Mouse (Mus musculus) thymus, adult 2 months (tissue): Measurements from ENCODE around the gene Spink8. TPM values are rescaled to one million over a fixed set of nuclear protein-coding genes. Genes with fewer than 3 reads are reported as not detected.

Experiments used
- DNase-seq: peaks from one replicate; pipeline ENCODE4 v3.0.0; 2021
- H3K27ac ChIP-seq: fragments of 200-500 bp; 2 replicates; pipeline ENCODE4 v1.5.1; 2012; ENCODE audit warnings: low read length, control low read depth; ENCODE audit not compliant: control insufficient read depth, insufficient read depth
- H3K27me3 ChIP-seq: fragments of 200-500 bp; 2 replicates; pipeline ENCODE4 v1.6.1; 2012; ENCODE audit warnings: mild to moderate bottlenecking, low read length, moderate library complexity, mixed read lengths; ENCODE audit not compliant: control insufficient read depth, insufficient read depth
- H3K36me3 ChIP-seq: fragments of 200-500 bp; 2 replicates; pipeline ENCODE4 v1.6.1; 2012; ENCODE audit warnings: mild to moderate bottlenecking, low read length, moderate library complexity; ENCODE audit not compliant: control insufficient read depth, insufficient read depth
- H3K4me1 ChIP-seq: fragments of 200-500 bp; replicated peaks from 2 replicates; pipeline ENCODE4 v1.6.1; 2012; ENCODE audit warnings: low read length; ENCODE audit not compliant: control insufficient read depth, insufficient read depth
- H3K4me3 ChIP-seq: fragments of 200-500 bp; 2 replicates; pipeline ENCODE4 v1.5.1; 2012; ENCODE audit warnings: mild to moderate bottlenecking, low read length, control low read depth, moderate library complexity; ENCODE audit not compliant: control insufficient read depth, insufficient read depth
- CTCF ChIP-seq: fragments of 200-500 bp; IDR thresholded peaks from 2 replicates; pipeline ENCODE4 v1.5.1; 2012; ENCODE audit warnings: mild to moderate bottlenecking, control low read depth, low read length, moderate library complexity, borderline replicate concordance; ENCODE audit not compliant: control insufficient read depth, poor library complexity, insufficient read depth; ENCODE audit errors: extremely low read depth
- POLR2A ChIP-seq: fragments of 200-500 bp; IDR thresholded peaks from 2 replicates; pipeline ENCODE4 v1.6.1; 2012; ENCODE audit warnings: mild to moderate bottlenecking, low read length, control low read depth, moderate library complexity; ENCODE audit not compliant: control insufficient read depth, poor library complexity, insufficient read depth; ENCODE audit errors: extremely low read depth
- WGBS: fragments of 180-500 bp; shearing (Covaris S2); methylation state at CpG from one replicate; pipeline ENCODE4 v1.1.7; 2018; 5-methylcytosine and 5-hydroxymethylcytosine counted together
- polyA plus RNA-seq: library from polyadenylated mRNA; depleted of rRNA; stranded (reverse); fragments of >200 nt; gene quantifications from 2 replicates; pipeline ENCODE4 v1.2.3, GENCODE M21; 2012

Spink8 gene
- polyA plus RNA-seq, 1 experiment: 0.18 TPM

GRCm38 (mm10) chr9:109806260-109806659 is 5.8 kb upstream of the Spink8 start:
- Histone ChIP-seq H3K4me1 (no peaks in the 10 kb centered on the region), H3K4me3 (no peak overlapping the region), H3K27me3 (no peaks in the 10 kb centered on the region), H3K36me3 (no peaks in the 10 kb centered on the region), H3K27ac (no peak overlapping the region)
- TF ChIP-seq CTCF (no peak), POLR2A (no peak)
- no peak for DNase-seq
- WGBS: 43% methylated on average over 1 of the region's 1 CpGs

GRCm38 (mm10) chr9:109806695-109807293 is 5.3 kb upstream of the Spink8 start:
- Histone ChIP-seq H3K4me3 (no peak overlapping the region), H3K27me3 (no peaks in the 10 kb centered on the region), H3K4me1 (no peaks in the 10 kb centered on the region), H3K27ac (no peak overlapping the region), H3K36me3 (no peaks in the 10 kb centered on the region)
- WGBS: 84% methylated on average over 2 of the region's 2 CpGs
- no peak for DNase-seq
- TF ChIP-seq CTCF (no peak), POLR2A (no peak)

- no peaks in the 10 kb centered on the region for H3K36me3 ChIP-seq
- H3K27me3 ChIP-seq: no peaks in the 10 kb centered on the region
- TF ChIP-seq POLR2A (no peak), CTCF (no peak)
- H3K27ac ChIP-seq: no peak overlapping the region
- DNase-seq: no peak
- H3K4me3 ChIP-seq: no peak overlapping the region
- WGBS: 39% methylated on average over 3 of the region's 3 CpGs
- H3K4me1 ChIP-seq: no peaks in the 10 kb centered on the region
Measured at GRCm38 (mm10) chr9:109807898-109808297, 4.2 kb upstream of the Spink8 start.

- Histone ChIP-seq H3K27me3 (no peaks in the 10 kb centered on the region), H3K4me1 (no peaks in the 10 kb centered on the region), H3K4me3 (no peak overlapping the region), H3K36me3 (no peaks in the 10 kb centered on the region), H3K27ac (no peak overlapping the region)
- 43% methylated on average over 7 of the region's 7 CpGs for WGBS
- no peak for DNase-seq
- TF ChIP-seq POLR2A (no peak), CTCF (no peak)
Measured at GRCm38 (mm10) chr9:109813424-109813823, 1.3 kb downstream of the Spink8 start.

DNA sequence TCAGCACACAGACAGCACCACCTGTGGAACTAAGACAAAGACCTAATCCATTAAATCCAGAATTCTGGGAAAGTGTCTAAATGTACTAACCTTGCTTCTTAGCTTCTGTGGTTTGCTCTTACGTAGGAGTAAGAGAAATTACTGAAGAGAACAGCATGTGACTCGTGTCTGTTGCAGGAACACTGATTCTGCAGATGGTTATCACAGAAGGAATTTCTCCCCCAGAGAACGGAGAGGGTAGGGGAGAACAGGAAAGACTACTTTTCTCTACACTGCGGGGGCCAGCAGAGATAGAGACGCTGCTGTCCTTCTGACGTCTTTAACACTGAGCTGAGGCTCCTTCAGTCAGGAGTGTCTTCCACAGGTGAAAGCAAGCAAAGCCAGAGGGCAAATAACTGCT is 4.3 kb downstream of the Spink8 start:
- Histone ChIP-seq H3K36me3 (no peaks in the 10 kb centered on the region), H3K4me3 (no peak overlapping the region), H3K4me1 (no peaks in the 10 kb centered on the region), H3K27me3 (no peaks in the 10 kb centered on the region), H3K27ac (no peak overlapping the region)
- no peak for DNase-seq
- WGBS: 41% methylated on average over 6 of the region's 6 CpGs
- no peak for TF ChIP-seq POLR2A
- no peak for TF ChIP-seq CTCF

- WGBS: 47% methylated on average over 4 of the region's 4 CpGs
- H3K4me1 ChIP-seq: no peaks in the 10 kb centered on the region
- DNase-seq: no peak
- H3K36me3 ChIP-seq: no peaks in the 10 kb centered on the region
- H3K27ac ChIP-seq: no peak overlapping the region
- no peak overlapping the region for H3K4me3 ChIP-seq
- no peaks in the 10 kb centered on the region for H3K27me3 ChIP-seq
- TF ChIP-seq POLR2A (no peak), CTCF (no peak)
Measured at GRCm38 (mm10) chr9:109825739-109826138, 13.7 kb downstream of the Spink8 start.

- no peak for DNase-seq
- no peak overlapping the region for H3K4me3 ChIP-seq
- 58% methylated on average over 5 of the region's 5 CpGs for WGBS
- no peaks in the 10 kb centered on the region for H3K4me1 ChIP-seq
- H3K27me3 ChIP-seq: no peaks in the 10 kb centered on the region
- no peak overlapping the region for H3K27ac ChIP-seq
- H3K36me3 ChIP-seq: no peaks in the 10 kb centered on the region
- TF ChIP-seq POLR2A (no peak), CTCF (no peak)
Measured at GRCm38 (mm10) chr9:109826181-109826580, 14.1 kb downstream of the Spink8 start.
